Mouse (Mus musculus) heart, embryonic 13.5 days (tissue): ENCODE data around the gene Pfn4. TPM values are rescaled to one million over a fixed set of nuclear protein-coding genes. Genes with fewer than 3 reads are reported as not detected.

ENCODE experiments used
- ATAC-seq: fragments of 200-750 bp; cut with Nextera tagmentation; 2 replicates; pipeline ENCODE4 v1.8.0; 2017; ENCODE audit warnings: moderate TSS enrichment; ENCODE audit not compliant: insufficient number of reproducible peaks, low FRiP score, low TSS enrichment; ENCODE audit errors: extremely low read depth
- H3K27ac ChIP-seq: fragments of 300-500 bp; sonication (generic); replicated peaks from 2 replicates; pipeline ENCODE4 v1.5.1; 2015; ENCODE audit warnings: moderate library complexity, mild to moderate bottlenecking, inconsistent platforms
- H3K27me3 ChIP-seq: fragments of 300-500 bp; sonication (generic); replicated peaks from 2 replicates; pipeline ENCODE4 v1.6.1; 2015; ENCODE audit warnings: mild to moderate bottlenecking, inconsistent platforms
- H3K36me3 ChIP-seq: fragments of 300-500 bp; sonication (generic); 2 replicates; pipeline ENCODE4 v1.6.1; 2015; ENCODE audit warnings: mild to moderate bottlenecking, inconsistent platforms
- H3K4me1 ChIP-seq: fragments of 300-500 bp; sonication (generic); 2 replicates; pipeline ENCODE4 v1.6.1; 2015; ENCODE audit warnings: inconsistent platforms
- H3K4me2 ChIP-seq: fragments of 300-500 bp; sonication (generic); 2 replicates; pipeline ENCODE4 v1.6.1; 2015; ENCODE audit warnings: inconsistent platforms, mild to moderate bottlenecking, moderate library complexity
- H3K4me3 ChIP-seq: fragments of 300-500 bp; sonication (generic); 2 replicates; pipeline ENCODE4 v1.5.1; 2015; ENCODE audit warnings: moderate library complexity, mild to moderate bottlenecking, inconsistent platforms
- H3K9ac ChIP-seq: fragments of 300-500 bp; sonication (generic); 2 replicates; pipeline ENCODE4 v1.6.1; 2015; ENCODE audit warnings: inconsistent platforms, mild to moderate bottlenecking, moderate library complexity
- H3K9me3 ChIP-seq: fragments of 300-500 bp; sonication (generic); 2 replicates; pipeline ENCODE4 v1.6.1; 2016; ENCODE audit warnings: inconsistent platforms
- WGBS: fragments of 180-500 bp; shearing (Covaris S2); methylation state at CpG from one replicate; pipeline ENCODE4 v1.1.7; 2015; ENCODE audit warnings: mixed read lengths; 5-methylcytosine and 5-hydroxymethylcytosine counted together
- polyA plus RNA-seq: library from polyadenylated mRNA; unstranded; fragments of >200 nt; fragmentation: Nextera tagmentation; extraction: Ambion mirVana; gene quantifications from 2 replicates; pipeline ENCODE4 v1.2.1, GENCODE M21; 2015

Gene Pfn4
- polyA plus RNA-seq, result 1.5 and 2.0 TPM in 2 replicates

GRCm38 (mm10) chr12:4768492-4769332 is at the start of gene Pfn4, which contains the start of gene Fam228b:
TSS of gene Pfn4 (plus strand) at chr12:4769022.
TSS of gene Fam228b (minus strand) at chr12:4769267.
- Histone ChIP-seq H3K9me3 (no peaks in the 10 kb centered on the region), H3K4me2 (peak within 1 kb of the TSS; percentile 78), H3K36me3 (no peaks in the 10 kb centered on the region), H3K4me1 (peaks cover 5% of the 10 kb centered on the region), H3K9ac (peak within 1 kb of the TSS; percentile 86), H3K27ac (peak within 1 kb of the TSS; percentile 84), H3K4me3 (peak within 1 kb of the TSS; percentile 66), H3K27me3 (no peaks in the 10 kb centered on the region)
- peak; percentile 90 for ATAC-seq
- WGBS, result 3% methylated on average over 54 of the region's 61 CpGs

GRCm38 (mm10) chr12:4719066-4719761 is 49.6 kb upstream of the Pfn4 start:
- 30% methylated on average over 13 of the region's 13 CpGs for WGBS

GRCm38 (mm10) chr12:4719762-4720754 is 48.8 kb upstream of the Pfn4 start:
- no peak for ATAC-seq

More at GRCm38 (mm10) chr12:4719066-4719761, 49.6 kb upstream of the Pfn4 start:
- Histone ChIP-seq H3K36me3 (no peaks in the 10 kb centered on the region), H3K9me3 (no peaks in the 10 kb centered on the region), H3K4me1 (peaks cover 32% of the 10 kb centered on the region), H3K4me2 (peak overlapping the region; percentile 30; the same call in 1 of the 2 replicates), H3K27me3 (no peaks in the 10 kb centered on the region), H3K4me3 (no peak overlapping the region), H3K27ac (no peak overlapping the region), H3K9ac (0 out of 2 replicates have a peak overlapping the region, but pooled peaks have one; percentile 14)
- ATAC-seq, result no peak

GRCm38 (mm10) chr12:4729165-4729564 is 39.7 kb upstream of the Pfn4 start:
- no peaks in the 10 kb centered on the region for H3K36me3 ChIP-seq
- H3K27me3 ChIP-seq, result no peaks in the 10 kb centered on the region
- no peak overlapping the region for H3K27ac ChIP-seq
- no peak for ATAC-seq
- H3K4me1 ChIP-seq, result no peaks in the 10 kb centered on the region
- no peaks in the 10 kb centered on the region for H3K9me3 ChIP-seq
- H3K4me3 ChIP-seq, result no peak overlapping the region
- 84% methylated on average over 3 of the region's 3 CpGs for WGBS
- no peak overlapping the region for H3K9ac ChIP-seq
- H3K4me2 ChIP-seq, result no peak overlapping the region

More at GRCm38 (mm10) chr12:4719762-4720754, 48.8 kb upstream of the Pfn4 start:
- peak overlapping the region; percentile 30; the same call in 1 of the 2 replicates for H3K4me2 ChIP-seq
- WGBS, result 65% methylated on average over 17 of the region's 17 CpGs
- H3K4me1 ChIP-seq, result peaks cover 25% of the 10 kb centered on the region
- no peak overlapping the region for H3K4me3 ChIP-seq
- H3K27ac ChIP-seq, result no peak overlapping the region
- no peaks in the 10 kb centered on the region for H3K9me3 ChIP-seq
- H3K27me3 ChIP-seq, result no peaks in the 10 kb centered on the region
- no peaks in the 10 kb centered on the region for H3K36me3 ChIP-seq
- no peak overlapping the region for H3K9ac ChIP-seq

- Histone ChIP-seq H3K36me3 (no peaks in the 10 kb centered on the region), H3K27ac (no peak overlapping the region), H3K4me3 (no peak overlapping the region), H3K9me3 (no peaks in the 10 kb centered on the region), H3K4me2 (no peak overlapping the region), H3K27me3 (no peaks in the 10 kb centered on the region), H3K4me1 (no peaks in the 10 kb centered on the region), H3K9ac (no peak overlapping the region)
- no peak for ATAC-seq
- 70% methylated on average over 4 of the region's 4 CpGs for WGBS
Measured at GRCm38 (mm10) chr12:4731629-4732028, 37.2 kb upstream of the Pfn4 start.

- no peaks in the 10 kb centered on the region for H3K27me3 ChIP-seq
- H3K4me3 ChIP-seq, result no peak overlapping the region
- 58% methylated on average over 4 of the region's 4 CpGs for WGBS
- no peaks in the 10 kb centered on the region for H3K4me1 ChIP-seq
- H3K9ac ChIP-seq, result no peak overlapping the region
- H3K27ac ChIP-seq, result no peak overlapping the region
- no peak overlapping the region for H3K4me2 ChIP-seq
- ATAC-seq, result no peak
- no peaks in the 10 kb centered on the region for H3K36me3 ChIP-seq
- H3K9me3 ChIP-seq, result no peaks in the 10 kb centered on the region
Measured at GRCm38 (mm10) chr12:4732332-4732731, 36.5 kb upstream of the Pfn4 start.

- H3K27ac ChIP-seq, result no peak within 1 kb of the TSS
- ATAC-seq, result no peak
- 84% methylated on average over 18 of the region's 18 CpGs for WGBS
Measured at GRCm38 (mm10) chr12:4738031-4738576, 30.7 kb upstream of the Pfn4 start, which contains the start of gene Fam228a. TSS of gene Fam228a (minus strand) at chr12:4738430.

GRCm38 (mm10) chr12:4740823-4741222 is 28.0 kb upstream of the Pfn4 start:
- H3K4me1 ChIP-seq, result no peaks in the 10 kb centered on the region
- WGBS, result 70% methylated on average over 7 of the region's 7 CpGs
- H3K4me3 ChIP-seq, result no peak overlapping the region
- H3K27me3 ChIP-seq, result no peaks in the 10 kb centered on the region
- H3K9ac ChIP-seq, result no peak overlapping the region
- ATAC-seq, result no peak
- H3K36me3 ChIP-seq, result no peaks in the 10 kb centered on the region
- H3K9me3 ChIP-seq, result no peaks in the 10 kb centered on the region
- no peak overlapping the region for H3K27ac ChIP-seq
- no peak overlapping the region for H3K4me2 ChIP-seq

More at GRCm38 (mm10) chr12:4738031-4738576, 30.7 kb upstream of the Pfn4 start, which contains the start of gene Fam228a:
- H3K4me3 ChIP-seq, result no peak within 1 kb of the TSS
- H3K9me3 ChIP-seq, result no peaks in the 10 kb centered on the region
- H3K4me1 ChIP-seq, result no peaks in the 10 kb centered on the region
- H3K27me3 ChIP-seq, result no peaks in the 10 kb centered on the region
- no peaks in the 10 kb centered on the region for H3K36me3 ChIP-seq
- no peak within 1 kb of the TSS for H3K4me2 ChIP-seq
- no peak within 1 kb of the TSS for H3K9ac ChIP-seq

- no peaks in the 10 kb centered on the region for H3K4me1 ChIP-seq
- no peaks in the 10 kb centered on the region for H3K9me3 ChIP-seq
- H3K4me2 ChIP-seq, result no peak overlapping the region
- H3K36me3 ChIP-seq, result no peaks in the 10 kb centered on the region
- 75% methylated on average over 3 of the region's 3 CpGs for WGBS
- H3K4me3 ChIP-seq, result no peak overlapping the region
- no peak for ATAC-seq
- H3K27ac ChIP-seq, result no peak overlapping the region
- no peak overlapping the region for H3K9ac ChIP-seq
- H3K27me3 ChIP-seq, result no peaks in the 10 kb centered on the region
Measured at GRCm38 (mm10) chr12:4742183-4742582, 26.6 kb upstream of the Pfn4 start.

GRCm38 (mm10) chr12:4744486-4744885 is 24.3 kb upstream of the Pfn4 start:
- Histone ChIP-seq H3K4me2 (no peak overlapping the region), H3K9ac (no peak overlapping the region)
- 81% methylated on average over 10 of the region's 10 CpGs for WGBS

More at GRCm38 (mm10) chr12:4744486-4744885, 24.3 kb upstream of the Pfn4 start:
- Histone ChIP-seq H3K4me1 (no peaks in the 10 kb centered on the region), H3K9me3 (no peaks in the 10 kb centered on the region), H3K27ac (no peak overlapping the region), H3K27me3 (no peaks in the 10 kb centered on the region), H3K36me3 (no peaks in the 10 kb centered on the region), H3K4me3 (no peak overlapping the region)
- ATAC-seq, result no peak
